Mouse (Mus musculus) retina, adult 2 months (tissue): ENCODE data around the gene 1600012H06Rik.
A peak's percentile ranks its signal among the peaks of the same experiment; 100 is the strongest.
"Not testable (repeated sequence)": the region's sequence is repeated elsewhere in the genome, so short reads cannot be mapped to it uniquely, and the experiment has no call there.

Experiments
- DNase-seq: peaks from one replicate; pipeline ENCODE4 v3.0.0-alpha.2; 2012; ENCODE audit warnings: low read depth, low spot score

Gene 1600012H06Rik

GRCm38 (mm10) chr17:14943009-14943728, at the start of gene 1600012H06Rik, which contains the start of gene Wdr27:
1600012H06Rik (plus strand) TSS chr17:14943184.
Wdr27 (minus strand) TSS chr17:14943158.
- peak; percentile 97 for DNase-seq

- DNase-seq: not testable (repeated sequence)
Observed at GRCm38 (mm10) chr17:14895058-14895457, 47.9 kb upstream of the 1600012H06Rik start.

DNA sequence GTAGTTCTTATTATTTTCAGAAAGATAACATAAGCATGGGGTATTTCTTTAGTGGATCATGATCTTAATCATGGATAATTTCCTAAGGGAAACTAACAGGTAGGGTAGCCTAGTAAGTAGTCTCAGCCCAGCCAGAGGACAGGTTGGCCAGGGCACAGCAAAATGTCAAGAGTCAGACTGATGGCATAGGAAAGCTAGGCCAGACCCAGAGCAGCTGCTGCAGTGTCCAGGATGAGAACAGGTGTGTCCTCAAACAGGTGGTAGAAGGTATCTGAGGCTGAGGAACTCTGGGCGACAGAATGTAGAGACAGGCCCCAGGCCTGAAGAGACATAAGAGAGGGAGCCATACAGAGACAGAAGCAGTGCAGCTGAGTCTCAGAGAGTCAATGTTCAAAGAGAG, 44.0 kb upstream of the 1600012H06Rik start:
- DNase-seq: no peak

DNA sequence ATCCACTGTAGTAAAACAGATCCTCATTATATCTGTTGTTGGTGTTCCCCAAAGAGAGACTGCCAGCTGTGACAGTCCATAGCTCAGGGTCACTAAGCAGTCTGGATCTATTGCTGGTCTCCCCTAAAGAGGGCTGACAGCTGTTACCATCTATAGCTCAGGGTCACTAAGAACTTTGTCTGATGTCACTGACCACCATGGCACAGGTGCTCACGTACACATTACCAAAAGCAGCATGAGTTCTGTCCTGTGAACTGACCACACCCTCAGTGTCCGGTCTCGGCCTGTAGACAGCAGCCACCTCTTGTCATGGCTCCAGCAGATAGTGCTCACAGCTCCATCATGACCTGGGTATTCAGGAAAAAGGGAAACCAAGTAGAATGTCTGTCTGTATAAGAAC, 39.8 kb upstream of the 1600012H06Rik start:
- DNase-seq: no peak

DNA sequence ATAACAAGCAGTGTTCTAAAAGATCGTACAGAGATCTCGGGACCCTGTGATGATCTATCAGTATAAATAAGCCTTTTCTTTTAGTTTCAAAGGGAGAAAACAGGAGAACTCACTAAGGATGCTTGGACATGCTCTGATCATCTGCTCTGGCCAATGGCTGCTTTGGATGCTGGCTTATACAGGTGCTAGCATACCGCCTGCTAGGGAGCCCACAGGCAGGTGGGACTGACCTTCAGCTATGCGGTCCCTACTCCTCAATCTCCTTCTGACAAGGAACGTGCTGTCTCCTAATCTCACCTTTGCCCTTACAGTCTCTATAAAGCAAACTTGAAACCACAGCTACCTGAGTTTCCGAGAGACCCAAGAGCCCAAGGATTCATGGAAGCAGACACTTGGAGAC, 38.8 kb upstream of the 1600012H06Rik start:
- DNase-seq: no peak

DNA sequence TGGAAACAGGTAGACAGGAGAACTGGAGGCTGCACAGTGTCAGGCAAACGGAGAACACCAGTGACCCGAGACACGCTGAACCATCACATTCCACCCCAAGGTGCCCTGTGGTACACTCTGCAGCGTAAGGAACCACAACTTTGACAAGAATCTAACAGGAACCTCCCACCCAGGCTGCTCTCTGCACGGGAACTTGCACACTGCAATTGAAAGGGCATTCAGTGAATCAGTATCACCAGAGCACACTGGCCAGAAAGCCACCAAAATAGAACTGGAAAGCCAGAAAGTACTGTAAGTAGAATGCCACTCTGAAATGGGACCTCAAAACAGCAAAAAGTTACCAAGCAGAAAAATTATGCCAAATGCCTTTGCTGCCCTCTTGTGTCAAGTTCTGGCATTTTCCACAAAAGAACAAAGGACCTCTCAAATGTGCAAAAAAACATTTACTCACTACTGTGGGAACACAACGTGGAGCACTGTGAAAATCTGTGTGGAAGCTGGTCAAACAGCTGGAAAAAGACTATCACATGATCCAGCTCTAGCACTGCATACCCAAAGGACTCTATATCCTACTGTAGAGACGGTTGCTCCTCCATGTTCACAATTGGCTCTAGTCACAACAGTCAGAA, 38.2 kb upstream of the 1600012H06Rik start:
- DNase-seq: peak; percentile 38

DNA sequence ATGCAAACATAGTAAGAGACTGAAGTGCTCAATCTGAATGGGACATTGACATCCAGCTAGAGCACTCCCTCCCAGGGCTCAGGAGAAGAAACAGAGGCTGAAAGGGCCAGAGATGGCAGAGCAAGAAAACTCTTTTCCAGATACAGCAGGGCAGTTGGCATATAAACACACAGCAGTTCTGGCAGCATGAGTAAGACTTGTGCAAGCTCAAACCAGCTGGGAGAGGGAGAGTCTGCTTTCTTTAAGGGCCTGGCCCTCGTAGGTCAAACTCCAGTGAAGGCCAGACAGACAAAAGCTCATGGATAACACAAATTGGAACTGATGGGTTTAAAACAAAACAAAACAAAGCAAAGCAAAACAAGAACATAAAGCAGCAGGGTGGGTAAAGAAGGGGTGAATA, 36.4 kb upstream of the 1600012H06Rik start:
- DNase-seq: no peak

DNA sequence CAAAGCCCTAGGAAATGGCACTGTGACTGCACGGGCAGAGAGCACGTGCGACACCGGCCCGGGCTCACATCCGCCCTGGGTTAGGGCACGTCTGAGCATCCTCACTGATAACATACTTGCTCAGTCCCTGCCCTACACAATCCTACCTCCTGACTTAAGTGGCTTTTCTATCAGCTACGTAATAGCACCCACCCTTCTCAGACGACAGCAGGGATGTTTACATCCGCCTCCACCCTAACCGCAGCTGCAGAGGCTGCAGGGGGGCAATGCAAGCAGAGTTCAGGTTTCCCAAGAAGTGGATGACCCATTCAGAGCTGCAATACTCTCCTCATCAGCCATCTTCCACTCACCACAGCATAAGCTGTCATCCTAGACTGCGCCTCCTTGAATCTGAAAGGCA, 35.8 kb upstream of the 1600012H06Rik start:
- no peak for DNase-seq

DNA sequence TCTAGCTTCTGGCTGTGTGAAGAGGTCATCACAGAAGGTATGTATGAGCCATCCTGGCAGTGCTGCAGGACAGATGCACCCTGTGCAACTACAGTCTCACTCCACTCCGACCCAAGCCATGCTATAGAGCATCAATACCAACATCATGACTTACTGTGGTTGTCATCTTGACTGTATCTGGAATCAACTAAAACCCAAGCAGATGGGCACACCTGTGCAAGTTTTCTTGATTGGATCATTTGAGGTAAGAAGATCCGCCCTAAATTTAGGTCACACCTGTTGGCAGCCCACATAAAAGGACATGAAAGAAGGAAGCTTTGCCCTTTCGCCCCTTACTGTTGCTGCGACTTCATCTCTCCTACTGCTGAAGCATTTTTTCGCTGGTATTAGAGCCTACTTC, 33.7 kb upstream of the 1600012H06Rik start:
- no peak for DNase-seq

DNA sequence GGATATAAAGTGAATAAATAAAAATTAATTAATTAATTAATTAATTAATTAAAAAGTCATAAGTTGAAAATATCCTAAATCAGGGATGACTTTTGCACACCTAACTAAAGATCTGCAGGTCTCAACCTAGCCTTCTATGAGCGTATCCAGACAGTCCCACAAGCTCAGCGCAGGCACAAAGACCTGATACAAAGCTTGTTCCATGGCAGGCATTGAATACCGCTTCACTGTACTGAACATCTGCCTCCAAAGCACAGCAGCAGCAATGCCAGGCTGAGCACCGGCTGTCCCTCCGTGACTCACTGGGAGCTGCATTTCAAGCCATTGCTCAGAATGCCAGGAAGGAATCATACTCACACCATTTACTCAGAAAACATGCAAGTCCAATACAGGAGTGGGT, 32.2 kb upstream of the 1600012H06Rik start:
- no peak for DNase-seq

DNA sequence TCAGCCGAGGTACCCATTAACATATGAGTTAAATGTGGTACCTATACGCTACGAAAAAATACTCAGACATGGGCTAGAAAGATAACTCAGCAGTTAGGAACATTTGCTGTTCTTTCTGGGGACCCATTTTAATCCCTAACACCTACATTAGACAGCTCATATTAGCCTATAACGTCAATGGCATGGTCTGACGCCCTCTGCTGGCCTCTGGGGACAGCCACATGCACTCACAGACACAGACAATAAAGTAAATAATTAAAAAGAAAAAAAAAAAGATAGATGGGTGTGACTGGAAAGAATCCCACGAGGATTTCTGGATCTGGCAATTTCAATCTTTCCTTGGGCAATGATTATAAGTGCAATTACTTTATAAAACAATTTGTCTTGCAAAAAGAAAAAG, 30.6 kb upstream of the 1600012H06Rik start:
- no peak for DNase-seq

GRCm38 (mm10) chr17:14912981-14913380, 30.0 kb upstream of the 1600012H06Rik start:
- DNase-seq: no peak

GRCm38 (mm10) chr17:14914401-14914800, 28.6 kb upstream of the 1600012H06Rik start:
- DNase-seq: no peak

DNA sequence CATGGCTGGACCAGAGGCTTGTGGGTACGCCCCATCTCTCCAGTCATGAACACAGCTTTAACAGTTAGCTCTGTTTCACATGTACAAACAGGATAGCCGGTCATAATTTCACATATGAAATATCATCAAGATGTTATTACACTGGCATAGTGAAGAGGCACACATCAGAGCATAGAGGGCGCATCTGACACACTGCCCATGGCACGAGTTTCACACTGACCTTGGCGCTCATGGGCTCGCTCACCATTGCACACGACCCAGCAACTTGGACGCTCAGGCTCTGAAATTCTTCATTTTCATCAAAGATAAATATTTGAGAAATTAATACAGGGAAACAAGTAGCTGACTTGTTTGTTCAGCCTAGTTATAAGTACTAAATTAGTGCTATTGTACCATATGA, 25.1 kb upstream of the 1600012H06Rik start:
- no peak for DNase-seq

- DNase-seq: no peak
Observed at GRCm38 (mm10) chr17:14921582-14921981, 21.4 kb upstream of the 1600012H06Rik start.

DNA sequence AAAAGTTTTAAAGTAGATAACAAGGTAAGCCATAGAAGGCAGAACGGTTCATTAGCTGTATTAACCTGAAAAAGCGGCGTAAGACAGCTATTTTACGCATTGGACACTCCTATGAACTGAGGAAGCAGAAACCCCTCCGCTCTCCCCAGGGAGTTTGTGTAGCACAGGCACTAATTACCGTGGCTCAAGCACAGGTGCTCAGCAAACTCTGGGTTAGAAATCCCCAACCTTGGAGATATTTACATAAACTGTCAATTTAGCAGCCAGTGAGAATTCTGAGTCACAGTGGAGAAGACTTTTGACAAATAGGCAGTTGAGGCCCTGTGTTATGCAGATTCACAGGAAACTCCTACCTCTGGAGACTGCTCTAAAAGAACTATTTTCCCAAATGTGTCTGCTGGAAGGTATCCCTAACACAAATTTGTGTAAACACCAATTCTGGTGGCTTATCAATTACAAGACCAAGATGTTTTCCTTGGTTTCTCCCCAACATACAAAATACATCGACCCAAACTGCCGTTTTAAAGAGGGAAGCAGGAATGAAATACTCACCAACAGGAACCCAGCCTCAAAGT, 15.3 kb upstream of the 1600012H06Rik start:
- no peak for DNase-seq

- no peak for DNase-seq
Observed at GRCm38 (mm10) chr17:14928631-14929030, 14.4 kb upstream of the 1600012H06Rik start.

GRCm38 (mm10) chr17:14930697-14931096, 12.3 kb upstream of the 1600012H06Rik start:
- DNase-seq: no peak

GRCm38 (mm10) chr17:14931469-14931868, 11.5 kb upstream of the 1600012H06Rik start:
- no peak for DNase-seq

DNA sequence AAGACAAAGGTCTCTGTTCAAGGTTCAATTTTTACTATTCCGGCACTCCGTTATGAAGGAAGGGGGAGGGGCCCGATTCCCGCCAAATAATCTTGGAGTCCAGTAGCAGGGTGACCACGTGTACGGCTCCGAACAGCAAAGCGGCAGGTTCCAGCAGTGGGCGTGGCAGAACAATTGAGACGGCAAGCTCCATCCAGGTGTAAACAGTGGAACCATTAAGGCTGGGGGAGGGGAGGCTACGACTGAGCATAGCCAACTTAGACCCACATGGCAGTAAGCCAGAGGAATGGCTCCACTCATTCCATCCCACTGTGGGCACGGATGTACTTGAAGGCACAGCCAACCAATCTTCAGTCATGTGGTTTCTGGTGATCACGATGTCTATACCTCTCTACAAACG, 7.7 kb upstream of the 1600012H06Rik start:
- DNase-seq: not testable (repeated sequence)

DNA sequence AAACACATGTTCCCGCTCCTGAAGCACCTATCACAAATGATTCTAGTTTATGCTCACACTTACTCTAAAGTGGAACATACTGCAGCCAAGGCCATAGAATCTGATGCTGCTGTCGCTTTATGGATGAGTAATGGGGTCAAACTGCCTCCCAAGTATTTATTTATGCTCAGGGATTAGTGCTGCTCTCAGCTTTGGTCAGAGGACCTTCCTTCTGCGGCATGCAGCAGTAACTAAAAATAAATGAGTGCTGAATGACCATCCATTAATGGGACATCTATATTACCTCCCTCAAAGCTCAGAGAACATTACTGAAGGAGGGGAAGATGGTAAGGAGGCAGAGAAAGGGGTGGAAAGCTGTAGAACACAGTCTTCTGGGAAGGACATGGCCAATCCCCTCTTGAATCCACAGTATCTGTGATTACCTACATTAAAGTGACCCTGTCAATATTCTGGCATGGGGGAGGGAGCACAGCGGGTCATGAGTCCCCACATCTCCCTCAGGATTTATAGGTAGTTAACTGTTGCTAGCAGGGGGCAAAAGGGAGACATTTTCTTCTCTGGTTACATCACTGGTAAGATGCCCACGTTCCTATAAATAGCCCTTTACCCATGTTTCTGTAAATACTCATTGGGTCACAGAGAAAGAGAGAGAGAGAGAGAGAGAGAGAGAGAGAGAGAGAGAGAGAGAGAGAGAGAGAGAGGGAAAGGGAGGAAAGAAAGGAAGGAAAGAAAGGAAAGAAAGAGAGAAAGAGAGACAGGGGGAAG, 7.0 kb upstream of the 1600012H06Rik start:
- no peak for DNase-seq

- not testable (repeated sequence) for DNase-seq
Observed at GRCm38 (mm10) chr17:14942181-14942580, 803 bp upstream of the 1600012H06Rik start.
